Mouse (Mus musculus) cortical plate, adult 2 months (tissue): ENCODE measurements around the gene Ice1.

ENCODE experiments used
- CTCF ChIP-seq: fragments of 200-500 bp; IDR thresholded peaks from 2 replicates; pipeline ENCODE4 v1.5.1; 2011; ENCODE audit warnings: mild to moderate bottlenecking, control low read depth, low read length; ENCODE audit not compliant: insufficient read depth; ENCODE audit errors: extremely low read depth
- POLR2A ChIP-seq: fragments of 200-500 bp; IDR thresholded peaks from 2 replicates; pipeline ENCODE4 v1.6.1; 2011; ENCODE audit warnings: mild to moderate bottlenecking, low read length, control low read depth; ENCODE audit not compliant: insufficient read depth; ENCODE audit errors: extremely low read depth

GRCm38 (mm10) chr13:70653457-70653856 is 16.0 kb upstream of the Ice1 start:
- no peak for TF ChIP-seq CTCF
- TF ChIP-seq POLR2A: no peak
